Mouse (Mus musculus): ENCODE results near the gene Mdk.

Mdk gene

DNA sequence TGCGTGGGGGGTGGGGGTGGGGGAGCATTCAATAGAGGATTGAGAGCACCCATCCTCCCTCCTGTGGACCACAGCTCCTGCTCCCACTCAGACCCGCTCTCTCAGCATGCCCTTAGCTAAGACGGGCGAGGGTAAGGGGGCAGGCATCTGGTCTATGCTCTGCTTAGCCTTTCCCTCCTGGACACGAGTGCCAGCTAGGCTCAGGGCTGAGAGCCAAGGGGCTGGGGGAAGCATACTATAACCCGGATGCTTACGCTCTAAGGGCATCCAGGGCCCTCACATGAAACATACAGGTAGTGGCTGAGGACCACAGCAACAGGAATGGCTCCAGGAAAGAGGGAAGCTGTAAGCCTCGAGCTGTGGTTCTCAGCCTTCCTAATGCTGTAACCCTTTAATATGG is 26.0 kb upstream of the Mdk start:
- no peak for DNase-seq

DNA sequence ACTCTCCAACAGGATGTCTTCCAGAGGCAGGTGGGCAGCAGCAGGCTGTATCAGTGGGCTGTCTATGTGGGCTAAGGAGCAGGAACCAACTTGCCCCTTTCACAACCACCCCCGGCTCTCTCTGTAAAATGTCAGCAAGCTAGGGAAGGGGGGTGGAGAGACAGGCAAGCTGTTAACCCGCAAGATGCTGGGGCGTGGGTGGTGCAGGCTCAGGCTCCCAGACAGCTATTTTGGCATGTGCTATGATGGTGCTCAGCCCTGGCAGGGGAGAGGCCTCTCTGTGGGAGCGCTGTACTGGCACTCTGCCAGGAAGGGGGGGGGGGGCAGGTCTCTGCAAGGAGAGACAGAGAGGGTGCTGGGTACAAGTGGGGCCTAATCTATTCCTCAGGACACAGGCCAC is 25.0 kb upstream of the Mdk start:
- DNase-seq = no peak

DNA sequence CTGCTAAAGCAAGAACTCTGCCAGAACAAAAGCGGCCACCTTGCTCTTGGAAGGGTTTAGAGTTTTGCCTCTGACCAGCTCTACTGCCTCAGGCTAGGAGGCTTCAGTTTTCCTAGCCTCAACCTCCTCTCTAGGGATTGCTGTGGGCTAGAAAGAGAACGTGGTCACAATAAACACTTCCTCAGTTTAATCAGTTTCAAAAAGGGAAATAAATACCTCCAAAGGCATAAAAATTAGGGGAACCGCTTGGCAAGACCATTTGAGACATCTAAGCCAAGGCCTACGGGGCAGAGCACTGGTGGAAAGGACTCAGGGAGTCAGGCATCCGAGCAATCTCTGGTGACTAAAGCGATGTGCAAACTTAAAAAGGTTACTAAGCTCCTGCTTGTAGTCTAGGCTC is 23.8 kb upstream of the Mdk start:
- no peak for DNase-seq

- DNase-seq = no peak
These were observed 23.1 kb upstream of the Mdk start for GRCm38 (mm10) chr2:91955121-91955591.

DNA sequence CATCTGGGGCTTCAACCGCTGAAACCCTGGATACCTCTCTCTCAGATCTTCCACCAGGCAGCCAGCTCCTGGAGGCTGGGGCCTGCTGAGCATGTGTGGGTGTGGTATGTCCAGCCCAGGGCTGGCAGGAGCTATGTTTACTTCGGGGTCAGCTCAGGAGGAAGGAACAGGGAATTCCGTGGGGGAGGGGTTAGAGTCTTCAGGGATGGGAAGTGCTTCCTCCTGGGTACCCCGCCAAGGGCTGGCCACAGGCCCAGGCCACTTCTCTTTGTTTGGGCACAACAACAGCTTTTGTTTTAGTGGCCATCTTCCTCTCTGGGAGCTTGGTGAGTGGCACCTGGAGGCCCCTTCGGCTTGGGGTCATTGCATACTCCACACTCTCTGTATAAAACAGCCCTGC is 21.7 kb upstream of the Mdk start:
- DNase-seq = no peak

GRCm38 (mm10) chr2:91950275-91951085 is 18.4 kb upstream of the Mdk start:
- peak in 1 of 2 experiments; percentile 51 for DNase-seq

DNA sequence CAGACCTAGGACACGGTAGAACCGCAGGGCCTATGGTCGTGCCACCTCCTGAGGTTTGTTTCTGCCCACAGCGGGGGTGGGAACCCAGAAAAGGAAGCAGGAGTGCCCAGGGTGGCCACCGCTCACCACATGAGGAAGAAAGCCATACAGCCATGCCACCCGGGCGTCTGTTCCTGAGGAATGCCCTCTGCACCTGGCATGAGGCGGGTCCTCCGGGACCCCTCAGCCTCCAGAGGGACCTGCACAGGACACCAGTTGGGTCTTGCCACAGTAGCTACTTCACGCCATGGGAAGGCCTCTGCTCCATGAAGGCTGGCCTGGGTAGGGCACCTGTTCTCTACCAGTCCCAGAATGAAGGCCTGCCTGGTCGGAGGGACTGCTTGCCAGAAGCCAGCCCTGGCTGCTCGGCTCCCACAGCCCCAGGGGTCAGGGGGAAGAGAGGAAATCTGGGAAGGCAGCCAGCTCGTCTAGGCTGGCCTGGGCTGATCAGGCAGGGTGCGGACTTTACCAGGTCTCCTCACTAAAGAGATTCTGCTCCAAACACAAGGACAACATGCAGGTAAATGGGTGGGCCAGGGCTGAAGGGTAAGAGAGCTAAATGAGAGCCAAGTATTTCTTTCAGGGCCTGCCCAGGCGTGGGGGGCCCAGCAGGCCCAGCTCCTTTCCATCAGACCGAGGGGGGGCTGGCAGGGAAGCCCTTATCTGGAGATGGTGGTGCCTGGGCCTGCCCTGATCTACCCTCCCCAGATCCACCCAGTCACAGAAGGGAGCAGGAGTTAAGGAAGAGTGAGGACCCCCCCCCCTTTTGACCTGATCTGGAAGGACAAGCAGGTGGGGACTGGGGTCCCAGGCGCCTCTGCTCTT is 17.5 kb upstream of the Mdk start:
- DNase-seq = peak in 1 of 2 experiments; percentile 36

GRCm38 (mm10) chr2:91948792-91949241 is 16.7 kb upstream of the Mdk start:
- no peak for DNase-seq

GRCm38 (mm10) chr2:91948151-91948509 is 16.0 kb upstream of the Mdk start:
- no peak for DNase-seq

- DNase-seq = no peak
These were observed 15.5 kb upstream of the Mdk start for GRCm38 (mm10) chr2:91947397-91948150.

- no peak for DNase-seq
These were observed 14.7 kb upstream of the Mdk start for GRCm38 (mm10) chr2:91946836-91947235.

DNA sequence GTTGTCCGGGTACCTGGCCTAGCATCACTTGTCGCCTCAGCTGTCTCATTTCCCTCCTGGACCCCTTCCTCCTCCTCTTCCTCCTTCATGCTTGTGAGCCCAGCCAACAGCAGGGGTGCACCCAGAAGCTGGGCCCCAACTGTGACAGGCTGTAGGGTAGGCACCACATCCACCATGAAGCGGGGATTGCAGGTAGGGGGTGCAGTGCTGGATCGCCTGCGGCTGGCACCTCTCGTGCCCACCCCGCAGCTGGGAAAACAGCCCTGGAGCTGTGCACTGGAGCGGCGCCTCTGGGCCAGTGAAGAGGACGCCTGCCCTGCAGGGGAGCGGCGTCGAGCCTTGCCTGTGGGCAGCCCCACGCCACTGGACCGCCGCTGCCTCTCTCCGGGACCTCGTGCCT is 13.4 kb upstream of the Mdk start, which contains the start of gene Gm9821:
Gene Gm9821 (plus strand): TSS at position 221 of the 400 bp plus-strand sequence.
- no peak for DNase-seq

GRCm38 (mm10) chr2:91944170-91944950 is 12.3 kb upstream of the Mdk start:
- DNase-seq = peak; percentile 89

GRCm38 (mm10) chr2:91942356-91942755 is 10.3 kb upstream of the Mdk start:
- DNase-seq = no peak

DNA sequence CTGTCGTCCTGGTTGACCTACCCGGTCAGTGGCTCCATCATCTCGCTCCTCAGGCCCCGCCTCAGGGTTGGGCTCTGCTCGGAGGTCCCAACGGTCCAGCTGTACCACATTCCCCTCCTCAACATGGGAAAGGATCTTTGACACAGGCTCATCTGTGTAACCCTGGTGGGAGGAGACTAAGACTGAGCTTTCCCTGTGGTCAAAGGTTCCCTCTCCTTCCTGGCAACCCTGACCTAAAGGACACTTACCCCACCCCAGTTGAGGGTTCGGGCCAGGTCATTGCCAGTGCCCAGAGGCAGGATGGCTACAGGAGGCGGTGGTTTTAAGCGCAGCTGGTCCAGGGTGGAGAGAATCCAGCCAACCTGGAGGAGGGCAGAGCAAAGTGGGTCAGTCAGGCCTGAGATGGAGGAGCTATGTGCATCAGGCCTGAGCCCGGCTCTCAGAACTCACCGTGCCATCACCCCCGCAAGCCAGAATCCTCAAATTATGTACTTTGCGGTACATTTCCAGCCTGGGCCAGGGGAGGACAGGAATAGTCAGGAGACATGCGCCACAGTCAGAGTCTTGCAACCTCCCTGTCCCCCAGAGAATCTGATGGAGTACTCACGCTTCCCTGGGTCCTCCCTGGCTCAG is 7.3 kb upstream of the Mdk start:
- no peak for DNase-seq

- DNase-seq = no peak
These were observed 4.1 kb upstream of the Mdk start for GRCm38 (mm10) chr2:91936154-91936553.

GRCm38 (mm10) chr2:91934826-91935525 is 2.9 kb upstream of the Mdk start:
- no peak for DNase-seq

DNA sequence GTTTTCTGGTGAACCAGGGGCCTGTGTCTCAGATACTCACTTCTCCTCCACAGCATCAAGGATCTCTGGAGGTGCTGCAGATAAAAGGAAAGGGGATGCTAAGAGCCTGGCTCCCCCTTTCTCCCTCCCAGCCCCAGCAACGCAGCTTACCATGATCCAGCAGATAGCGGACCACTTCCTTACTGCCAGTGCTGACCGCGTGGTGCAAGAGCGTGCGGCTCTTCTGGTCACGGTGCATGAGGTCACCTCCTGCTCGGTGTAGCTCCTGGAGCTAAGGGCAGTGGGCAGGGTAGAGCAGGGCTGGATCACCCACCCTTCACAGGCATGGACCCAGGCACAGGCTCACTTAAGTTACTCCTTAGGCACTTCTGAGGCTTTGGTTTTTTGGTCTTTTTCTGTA is 1.9 kb upstream of the Mdk start:
- no peak for DNase-seq

DNA sequence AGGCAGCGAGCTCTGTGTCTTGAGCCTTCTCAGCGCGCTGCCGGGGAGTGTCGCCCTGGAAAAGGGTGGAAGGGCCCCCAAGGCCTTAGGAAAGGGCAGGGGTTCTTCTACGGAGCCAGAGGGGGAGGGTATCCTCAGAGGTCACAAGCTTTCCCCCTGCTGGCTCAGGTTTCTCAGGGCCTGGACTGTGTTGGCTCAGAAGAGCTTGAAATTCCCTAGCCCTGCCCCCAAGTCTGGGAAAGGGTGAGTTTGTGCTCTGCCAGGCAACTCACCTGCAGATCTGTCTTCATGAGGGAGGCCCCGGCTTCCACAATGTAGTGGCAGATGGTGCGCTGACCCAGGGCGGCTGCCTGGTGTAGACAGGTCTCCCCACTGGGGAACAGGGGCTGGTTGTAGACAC is 1.4 kb upstream of the Mdk start:
- no peak for DNase-seq

- DNase-seq = no peak
These were observed 747 bp upstream of the Mdk start for GRCm38 (mm10) chr2:91932737-91933350.
